30 mouse cellular contexts compared by ENCODE assay signal in genomic region chr16:21834866-21835583, GRCm38 (mm10). TPM values are rescaled to one million over a fixed set of nuclear protein-coding genes. Genes with fewer than 3 reads are reported as not detected.
DNase-seq lines count a peak whose midpoint lies in the region; ATAC-seq and TF ChIP-seq lines count a peak whose summit lies in the region.
"Had no signal": no experiment of that assay in that cellular context is flagged by ENCODE, and none has a peak within 500 bp of the region (broad histone marks: within the 10 kb centered on the region; RNA-seq: fewer than 3 reads in every experiment).

No protein-coding gene starts in this region.

- H3K4me3 ChIP-seq in heart, embryonic 16.5 days (ENCODE audit: low read length): no peak overlapping the region
- no peak overlapping the region for H3K4me3 ChIP-seq in heart, adult 2 months
- H3K4me3 ChIP-seq in thymus, adult 2 months (ENCODE audit: control insufficient read depth, insufficient read depth, low read length): no peak overlapping the region
- H3K4me3 ChIP-seq in liver, embryonic 12.5 days: no peak overlapping the region
- H3K4me3 ChIP-seq in midbrain, embryonic 14.5 days (replicated peaks; ENCODE audit: low read depth, low read length): no peak overlapping the region
- H3K4me3 ChIP-seq: embryonic facial prominence, embryonic 10.5 days; embryonic facial prominence, embryonic 15.5 days; forebrain, embryonic 12.5 days; hindbrain, embryonic 10.5 days; hindbrain, embryonic 15.5 days; liver, embryonic 15.5 days; midbrain, embryonic 15.5 days; neural tube, embryonic 13.5 days; stomach, embryonic 15.5 days had no signal

- no peak for TF ChIP-seq EP300 in heart, adult 2 months (IDR thresholded peaks at IDR 0.05; ENCODE audit: insufficient read depth, low read depth, low read length)

- DNase-seq in heart, adult 2 months: no peak
- DNase-seq in thymus, adult 2 months: no peak
- DNase-seq in thymus, adult 18-20 months: no peak
- DNase-seq in naive thymus-derived CD4-positive, alpha-beta T cell, adult 2 months (ENCODE audit: low read depth): peak; percentile 58
- DNase-seq in thymus, postnatal 4 days: peak; percentile 53
- no peak for DNase-seq in midbrain, embryonic 14.5 days
- DNase-seq: adrenal gland, postnatal 36 days; cerebellum, adult 18-20 months; cerebellum, postnatal 10 days; forebrain, postnatal 0 days; kidney, adult 18-20 months; kidney, postnatal 10 days; layer of hippocampus, adult 9-11 months; liver; lung, embryonic 14.5 days; lung, postnatal 14 days had no signal

- ATAC-seq in heart, embryonic 16.5 days (replicated peaks; ENCODE audit: extremely low read depth, insufficient read depth, low FRiP score): no peak
- no peak for ATAC-seq in liver, embryonic 12.5 days
- no peak for ATAC-seq in midbrain, embryonic 14.5 days (ENCODE audit: low FRiP score, low TSS enrichment)
- ATAC-seq: forebrain, postnatal 0 days; midbrain, embryonic 15.5 days had no signal

- H3K36me3 ChIP-seq in heart, embryonic 16.5 days (ENCODE audit: control insufficient read depth, insufficient read depth): no peaks in the 10 kb centered on the region
- H3K36me3 ChIP-seq in heart, adult 2 months (ENCODE audit: control insufficient read depth, insufficient read depth, low read length): no peaks in the 10 kb centered on the region
- H3K36me3 ChIP-seq in thymus, adult 2 months (ENCODE audit: control insufficient read depth, insufficient read depth, low read length): no peaks in the 10 kb centered on the region
- no peaks in the 10 kb centered on the region for H3K36me3 ChIP-seq in liver, embryonic 12.5 days
- no peaks in the 10 kb centered on the region for H3K36me3 ChIP-seq in midbrain, embryonic 14.5 days (ENCODE audit: control insufficient read depth, insufficient read depth, low read length)
- H3K36me3 ChIP-seq: embryonic facial prominence, embryonic 10.5 days; embryonic facial prominence, embryonic 15.5 days; forebrain, embryonic 12.5 days; hindbrain, embryonic 10.5 days; hindbrain, embryonic 15.5 days; liver, embryonic 15.5 days; midbrain, embryonic 15.5 days; neural tube, embryonic 13.5 days; stomach, embryonic 15.5 days had no signal

- H3K79me2 ChIP-seq in heart, adult 2 months (replicated peaks; ENCODE audit: control insufficient read depth, insufficient read depth, low read length): no peaks in the 10 kb centered on the region

- TF ChIP-seq CTCF in heart, adult 2 months (IDR thresholded peaks at IDR 0.05): no peak
- no peak for TF ChIP-seq CTCF in thymus, adult 2 months (IDR thresholded peaks at IDR 0.05; ENCODE audit: borderline replicate concordance, control insufficient read depth, extremely low read depth, insufficient read depth, low read length, poor library complexity)

- peak overlapping the region; percentile 25; the same call in 1 of the 2 replicates for H3K27ac ChIP-seq in heart, embryonic 16.5 days (ENCODE audit: low read length)
- H3K27ac ChIP-seq in heart, adult 2 months: no peak overlapping the region
- peak overlapping the region; percentile 98 for H3K27ac ChIP-seq in thymus, adult 2 months (ENCODE audit: control insufficient read depth, insufficient read depth, low read length)
- no peak overlapping the region for H3K27ac ChIP-seq in liver, embryonic 12.5 days
- no peak overlapping the region for H3K27ac ChIP-seq in midbrain, embryonic 14.5 days (replicated peaks; ENCODE audit: low read depth, low read length)
- H3K27ac ChIP-seq: embryonic facial prominence, embryonic 10.5 days; embryonic facial prominence, embryonic 15.5 days; forebrain, embryonic 12.5 days; hindbrain, embryonic 10.5 days; hindbrain, embryonic 15.5 days; liver, embryonic 15.5 days; midbrain, embryonic 15.5 days; neural tube, embryonic 13.5 days; stomach, embryonic 15.5 days had no signal

- H3K9me3 ChIP-seq in heart, embryonic 16.5 days (replicated peaks; ENCODE audit: control insufficient read depth, low read length): no peaks in the 10 kb centered on the region
- no peaks in the 10 kb centered on the region for H3K9me3 ChIP-seq in liver, embryonic 12.5 days (replicated peaks)
- H3K9me3 ChIP-seq in midbrain, embryonic 14.5 days (ENCODE audit: control insufficient read depth, low read length): no peaks in the 10 kb centered on the region
- H3K9me3 ChIP-seq: embryonic facial prominence, embryonic 10.5 days; embryonic facial prominence, embryonic 15.5 days; forebrain, embryonic 12.5 days; hindbrain, embryonic 10.5 days; hindbrain, embryonic 15.5 days; liver, embryonic 15.5 days; midbrain, embryonic 15.5 days; neural tube, embryonic 13.5 days; stomach, embryonic 15.5 days had no signal

- H3K4me2 ChIP-seq in heart, embryonic 16.5 days (ENCODE audit: low read depth, low read length): no peak overlapping the region
- no peak overlapping the region for H3K4me2 ChIP-seq in liver, embryonic 12.5 days
- no peak overlapping the region for H3K4me2 ChIP-seq in midbrain, embryonic 14.5 days (ENCODE audit: low read length)
- H3K4me2 ChIP-seq: embryonic facial prominence, embryonic 15.5 days; forebrain, embryonic 12.5 days; heart, embryonic 11.5 days; hindbrain, embryonic 15.5 days; liver, embryonic 15.5 days; lung, embryonic 14.5 days; midbrain, embryonic 15.5 days; neural tube, embryonic 13.5 days; stomach, embryonic 15.5 days had no signal

- no peaks in the 10 kb centered on the region for H3K4me1 ChIP-seq in heart, embryonic 16.5 days (ENCODE audit: control insufficient read depth, insufficient read depth, low read length)
- no peaks in the 10 kb centered on the region; the same call in 1 of the 2 replicates for H3K4me1 ChIP-seq in heart, adult 2 months (ENCODE audit: control insufficient read depth, insufficient read depth, low read length)
- peaks cover 40% of the 10 kb centered on the region for H3K4me1 ChIP-seq in thymus, adult 2 months (replicated peaks; ENCODE audit: control insufficient read depth, insufficient read depth, low read length)
- H3K4me1 ChIP-seq in liver, embryonic 12.5 days: peaks cover 4% of the 10 kb centered on the region; the same call in 1 of the 2 replicates
- H3K4me1 ChIP-seq in midbrain, embryonic 14.5 days (ENCODE audit: control insufficient read depth, insufficient read depth, low read length): no peaks in the 10 kb centered on the region
- H3K4me1 ChIP-seq: embryonic facial prominence, embryonic 15.5 days; forebrain, embryonic 12.5 days; hindbrain, embryonic 15.5 days; midbrain, embryonic 15.5 days; stomach, embryonic 15.5 days had no signal

- no peak for TF ChIP-seq POLR2A in heart, adult 2 months (IDR thresholded peaks at IDR 0.05; ENCODE audit: insufficient read depth, low read depth, low read length)
- TF ChIP-seq POLR2A in thymus, adult 2 months (IDR thresholded peaks at IDR 0.05; ENCODE audit: control insufficient read depth, extremely low read depth, insufficient read depth, low read length, poor library complexity): no peak

- intact Hi-C loops in heart, adult 2 months (cut with DNase I): loop anchor here (5.0 kb wide), 2 partner anchors 182 to 287 kb away; no protein-coding TSS in a partner anchor

- 75% methylated on average over 8 of the region's 8 CpGs for WGBS in heart, embryonic 16.5 days
- WGBS in heart, adult 2 months: 83% methylated on average over 8 of the region's 8 CpGs
- 61% methylated on average over 8 of the region's 8 CpGs for WGBS in thymus, adult 2 months
- WGBS in liver, embryonic 12.5 days (ENCODE audit: insufficient replicate concordance): 67% methylated on average over 8 of the region's 8 CpGs
- 92% methylated on average over 8 of the region's 8 CpGs for WGBS in midbrain, embryonic 14.5 days

- no peak overlapping the region for H3K9ac ChIP-seq in heart, embryonic 16.5 days (ENCODE audit: low read length)
- no peak overlapping the region for H3K9ac ChIP-seq in heart, adult 2 months (ENCODE audit: low read depth, low read length)
- H3K9ac ChIP-seq in liver, embryonic 12.5 days: no peak overlapping the region
- no peak overlapping the region for H3K9ac ChIP-seq in midbrain, embryonic 14.5 days (replicated peaks; ENCODE audit: low read length)
- H3K9ac ChIP-seq: embryonic facial prominence, embryonic 15.5 days; forebrain, embryonic 12.5 days; forebrain, postnatal 0 days; hindbrain, embryonic 15.5 days; liver, embryonic 15.5 days; lung, embryonic 14.5 days; midbrain, embryonic 15.5 days; neural tube, embryonic 13.5 days; stomach, embryonic 15.5 days had no signal

- H3K27me3 ChIP-seq in heart, embryonic 16.5 days (ENCODE audit: control insufficient read depth, insufficient read depth, low read length): no peaks in the 10 kb centered on the region
- no peaks in the 10 kb centered on the region for H3K27me3 ChIP-seq in heart, adult 2 months (ENCODE audit: control insufficient read depth, insufficient read depth, low read length)
- H3K27me3 ChIP-seq in thymus, adult 2 months (ENCODE audit: control insufficient read depth, insufficient read depth, low read length): no peaks in the 10 kb centered on the region
- H3K27me3 ChIP-seq in liver, embryonic 12.5 days (replicated peaks): no peaks in the 10 kb centered on the region
- no peaks in the 10 kb centered on the region for H3K27me3 ChIP-seq in midbrain, embryonic 14.5 days (ENCODE audit: control insufficient read depth, insufficient read depth, low read length)
- H3K27me3 ChIP-seq: embryonic facial prominence, embryonic 15.5 days; forebrain, embryonic 12.5 days; hindbrain, embryonic 15.5 days; liver, embryonic 15.5 days; midbrain, embryonic 15.5 days; neural tube, embryonic 13.5 days; stomach, embryonic 15.5 days had no signal

RNA-seq across cellular contexts. Expression of gene Map3k13, which starts 40.9 kb away (rescaled TPM):
- polyA plus RNA-seq in heart, embryonic 16.5 days (2015; fragmentation: Nextera tagmentation; extraction: Ambion mirVana): 0.62 and 0.76 TPM in 2 replicates
- under 1 TPM; 0.96 to 0.97 TPM for total RNA-seq in heart, adult 2 months (2021)
- 0.62 and 1.1 TPM in 2 replicates for polyA plus RNA-seq in heart, adult 2 months (2012; rRNA removed)
- polyA plus RNA-seq in thymus, adult 2 months (2012; rRNA removed): 2.0 and 2.3 TPM in 2 replicates
- polyA plus RNA-seq in liver, embryonic 12.5 days (2016; fragmentation: Nextera tagmentation; extraction: Ambion mirVana): 0.35 and 0.41 TPM in 2 replicates
- polyA plus RNA-seq in midbrain, embryonic 14.5 days (2014; fragmentation: Nextera tagmentation; extraction: Ambion mirVana): 6.6 and 9.3 TPM in 2 replicates
- total RNA-seq: granulocyte monocyte progenitor cell, adult 5-6 weeks; megakaryocyte progenitor cell, adult 5-6 weeks had no signal

RNA-seq across cellular contexts. Expression of gene Ehhadh, which starts 47.4 kb away (rescaled TPM):
- 3.0 and 3.6 TPM in 2 replicates for polyA plus RNA-seq in heart, embryonic 16.5 days (2015; fragmentation: Nextera tagmentation; extraction: Ambion mirVana)
- 10 to 100 TPM; 13.6 to 16.9 TPM for total RNA-seq in heart, adult 2 months (2021)
- 6.6 and 10.7 TPM in 2 replicates for polyA plus RNA-seq in heart, adult 2 months (2012; rRNA removed)
- polyA plus RNA-seq in thymus, adult 2 months (2012; rRNA removed): 8.0 and 9.6 TPM in 2 replicates
- 5.0 TPM in 2 replicates for polyA plus RNA-seq in liver, embryonic 12.5 days (2016; fragmentation: Nextera tagmentation; extraction: Ambion mirVana)
- polyA plus RNA-seq in midbrain, embryonic 14.5 days (2014; fragmentation: Nextera tagmentation; extraction: Ambion mirVana): 1.2 and 1.6 TPM in 2 replicates

Comparison
In these comparisons a context has a peak if more than half of its experiments do, and no peak if none do; other contexts are left out.
1. H3K27ac ChIP-seq: peak in heart, embryonic 16.5 days (single experiment) and thymus, adult 2 months (single experiment); none in heart, adult 2 months (single experiment), liver, embryonic 12.5 days (single experiment) and midbrain, embryonic 14.5 days (single experiment).
2. DNase-seq: peak in naive thymus-derived CD4-positive, alpha-beta T cell, adult 2 months (single experiment) and thymus, postnatal 4 days (single experiment); none in heart, adult 2 months (0 of 2), thymus, adult 2 months (single experiment), thymus, adult 18-20 months (0 of 2) and midbrain, embryonic 14.5 days (single experiment).